ENCODE assay signal across 27 mouse cellular contexts in the genomic region with DNA sequence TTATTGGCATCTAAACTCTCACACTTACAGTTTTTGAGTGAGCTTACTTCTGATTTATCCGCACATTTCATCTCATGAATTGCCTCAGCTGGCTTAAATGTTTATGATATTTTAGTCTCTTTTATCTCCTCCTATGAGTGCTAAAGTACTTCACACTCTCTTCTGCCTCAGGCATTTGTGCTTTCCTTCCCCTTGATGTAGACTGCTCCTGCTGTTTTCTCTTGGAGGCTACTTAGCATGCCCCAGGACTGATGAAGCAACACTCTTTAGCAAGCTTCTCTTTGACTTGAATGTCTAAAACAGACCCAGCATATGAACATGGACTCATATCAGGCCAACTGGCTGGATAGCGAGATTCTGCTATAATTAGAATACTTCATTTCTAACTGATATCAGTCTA.
DNase-seq lines count a peak whose midpoint lies in the region; ATAC-seq lines count a peak whose summit lies in the region.
"Had no signal": no experiment of that assay in that cellular context is flagged by ENCODE, and none has a peak within 500 bp of the region (broad histone marks: within the 10 kb centered on the region; RNA-seq: fewer than 3 reads in every experiment).

No protein-coding gene starts in this region.

- H3K4me1 ChIP-seq in midbrain, embryonic 14.5 days (ENCODE audit: control insufficient read depth, insufficient read depth, low read length): no peaks in the 10 kb centered on the region
- no peaks in the 10 kb centered on the region for H3K4me1 ChIP-seq in midbrain, embryonic 10.5 days
- H3K4me1 ChIP-seq: embryonic facial prominence, embryonic 13.5 days; embryonic facial prominence, embryonic 15.5 days; forebrain, embryonic 10.5 days; forebrain, embryonic 12.5 days had no signal

- no peaks in the 10 kb centered on the region for H3K9me3 ChIP-seq in midbrain, embryonic 14.5 days (ENCODE audit: control insufficient read depth, low read length)
- H3K9me3 ChIP-seq in midbrain, embryonic 10.5 days (replicated peaks): no peaks in the 10 kb centered on the region
- H3K9me3 ChIP-seq: embryonic facial prominence, embryonic 13.5 days; embryonic facial prominence, embryonic 15.5 days; forebrain, embryonic 10.5 days; forebrain, embryonic 12.5 days; G1E had no signal

- H3K4me3 ChIP-seq in midbrain, embryonic 14.5 days (replicated peaks; ENCODE audit: low read depth, low read length): no peak overlapping the region
- H3K4me3 ChIP-seq in midbrain, embryonic 10.5 days: no peak overlapping the region
- H3K4me3 ChIP-seq: embryonic facial prominence, embryonic 13.5 days; embryonic facial prominence, embryonic 15.5 days; erythroblast, embryonic 14.5 days; forebrain, embryonic 10.5 days; forebrain, embryonic 12.5 days had no signal

- no peak overlapping the region for H3K4me2 ChIP-seq in midbrain, embryonic 14.5 days (ENCODE audit: low read length)
- H3K4me2 ChIP-seq: embryonic facial prominence, embryonic 13.5 days; embryonic facial prominence, embryonic 15.5 days; forebrain, embryonic 12.5 days had no signal

- no peaks in the 10 kb centered on the region for H3K36me3 ChIP-seq in midbrain, embryonic 14.5 days (ENCODE audit: control insufficient read depth, insufficient read depth, low read length)
- no peaks in the 10 kb centered on the region for H3K36me3 ChIP-seq in midbrain, embryonic 10.5 days
- H3K36me3 ChIP-seq: embryonic facial prominence, embryonic 13.5 days; embryonic facial prominence, embryonic 15.5 days; forebrain, embryonic 10.5 days; forebrain, embryonic 12.5 days; G1E had no signal

- no peak overlapping the region for H3K27ac ChIP-seq in midbrain, embryonic 14.5 days (replicated peaks; ENCODE audit: low read depth, low read length)
- H3K27ac ChIP-seq in midbrain, embryonic 10.5 days (replicated peaks): no peak overlapping the region
- H3K27ac ChIP-seq: embryonic facial prominence, embryonic 13.5 days; embryonic facial prominence, embryonic 15.5 days; forebrain, embryonic 10.5 days; forebrain, embryonic 12.5 days had no signal

- no peak for DNase-seq in frontal cortex, adult 2 months (ENCODE audit: extremely low spot score in 1 of 2, low spot score in 1 of 2)
- peak; percentile 50 for DNase-seq in midbrain, embryonic 14.5 days
- DNase-seq in midbrain, embryonic 10.5 days (ENCODE audit: low spot score): no peak
- peak; percentile 28 for DNase-seq in brain, adult 2 months (ENCODE audit: low read depth, low spot score)
- DNase-seq: adrenal gland, adult 8-10 months; adrenal gland, postnatal 14 days; adrenal gland, postnatal 36 days; B cell, adult 2 months; cerebellum, adult 11-12 months; cerebellum, adult 2 months; cerebellum, adult 9-10 months; cerebellum, postnatal 10 days; cerebellum, postnatal 25 days had no signal

- 75% methylated on average over 2 of the region's 2 CpGs for WGBS in midbrain, embryonic 14.5 days
- 89% methylated on average over 2 of the region's 2 CpGs for WGBS in midbrain, embryonic 10.5 days

- H3K27me3 ChIP-seq in midbrain, embryonic 14.5 days (ENCODE audit: control insufficient read depth, insufficient read depth, low read length): no peaks in the 10 kb centered on the region
- no peaks in the 10 kb centered on the region for H3K27me3 ChIP-seq in midbrain, embryonic 10.5 days (ENCODE audit: low read depth, poor library complexity, severe bottlenecking)
- H3K27me3 ChIP-seq: CH12.LX; embryonic facial prominence, embryonic 13.5 days; embryonic facial prominence, embryonic 15.5 days; forebrain, embryonic 12.5 days; Patski had no signal

- no peak overlapping the region for H3K9ac ChIP-seq in midbrain, embryonic 14.5 days (replicated peaks; ENCODE audit: low read length)
- H3K9ac ChIP-seq: embryonic facial prominence, embryonic 13.5 days; embryonic facial prominence, embryonic 15.5 days; forebrain, embryonic 12.5 days had no signal

- ATAC-seq in frontal cortex, adult (ENCODE audit: low TSS enrichment): 0 out of 2 replicates have a peak, but pooled peaks have one; percentile 20
- ATAC-seq in midbrain, embryonic 14.5 days (ENCODE audit: low FRiP score, low TSS enrichment): peak; percentile 31; the same call in 1 of the 2 replicates
- ATAC-seq in monocyte, adult 5-6 weeks (replicated peaks; ENCODE audit: insufficient number of reproducible peaks, low FRiP score, low TSS enrichment, poor library complexity, severe bottlenecking): no peak
- ATAC-seq: activated CD4-positive, CD25-positive, alpha-beta regulatory T cell, adult 4 months; CD4-positive, CD25-positive, alpha-beta regulatory T cell, adult 4 months; forebrain, embryonic 14.5 days; forebrain, embryonic 16.5 days; Patski had no signal

Comparison
In these comparisons a context has a peak if more than half of its experiments do, and no peak if none do; other contexts are left out.
1. DNase-seq: peak in midbrain, embryonic 14.5 days (single experiment) and brain, adult 2 months (single experiment); none in frontal cortex, adult 2 months (0 of 2) and midbrain, embryonic 10.5 days (single experiment).